Mouse (Mus musculus): ENCODE measurements around the gene Dennd5b.

GRCm38 (mm10) chr6:148946881-148947405 lies 154.5 kb downstream of the Dennd5b start:
- TF ChIP-seq CTCF (IDR thresholded peaks at IDR 0.05; ENCODE audit: low read depth) (no peak), EP300 (IDR thresholded peaks at IDR 0.05; ENCODE audit: low read depth) (no peak)

Measured in liver, postnatal 0 days (tissue).